Mouse (Mus musculus): ENCODE data around the gene Spats2. TPM values are rescaled to one million over a fixed set of nuclear protein-coding genes. Genes with fewer than 3 reads are reported as not detected.

Gene Spats2
- total RNA-seq, 2 experiments from 2014 or later: 7.7 to 7.9 TPM

DNA sequence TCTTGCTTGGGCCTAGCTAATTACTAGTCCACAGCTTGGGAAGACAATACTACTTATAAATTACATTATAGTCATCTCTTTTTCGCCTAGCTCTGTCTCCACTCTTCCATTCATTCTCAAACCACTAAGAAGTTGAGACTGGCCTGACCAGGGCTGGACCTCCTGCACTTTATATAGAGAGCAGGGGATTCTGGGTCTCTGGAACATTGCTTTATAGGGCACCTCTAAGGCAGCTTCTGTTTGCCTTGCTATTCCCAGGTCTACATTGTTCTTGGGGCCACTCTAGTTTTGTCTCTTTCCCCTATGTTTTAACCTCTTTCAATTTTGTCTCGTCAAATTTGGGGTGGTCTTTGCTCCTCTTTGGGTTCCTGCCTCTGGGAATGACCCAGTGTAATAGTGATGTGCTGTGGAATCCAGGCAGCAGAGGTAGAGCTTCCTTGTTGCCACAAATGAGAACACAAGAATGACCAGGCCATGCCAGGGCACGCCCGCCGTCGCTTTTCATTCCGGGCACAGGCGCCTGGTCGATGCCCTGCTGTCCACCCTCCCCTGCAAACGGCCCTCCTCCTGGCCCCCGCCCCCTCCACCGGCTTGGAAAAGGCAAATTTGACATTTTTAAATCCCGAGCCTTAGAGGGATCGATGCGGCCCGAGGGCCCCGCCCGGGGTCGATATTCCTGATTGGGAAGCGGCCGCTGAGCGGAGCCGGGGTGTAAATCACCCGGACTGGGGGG lies 29.5 kb upstream of the Spats2 start:
- intact Hi-C loops (cut with DNase I): no loop called here
- no peak for DNase-seq (ENCODE audit: low spot score)

DNA sequence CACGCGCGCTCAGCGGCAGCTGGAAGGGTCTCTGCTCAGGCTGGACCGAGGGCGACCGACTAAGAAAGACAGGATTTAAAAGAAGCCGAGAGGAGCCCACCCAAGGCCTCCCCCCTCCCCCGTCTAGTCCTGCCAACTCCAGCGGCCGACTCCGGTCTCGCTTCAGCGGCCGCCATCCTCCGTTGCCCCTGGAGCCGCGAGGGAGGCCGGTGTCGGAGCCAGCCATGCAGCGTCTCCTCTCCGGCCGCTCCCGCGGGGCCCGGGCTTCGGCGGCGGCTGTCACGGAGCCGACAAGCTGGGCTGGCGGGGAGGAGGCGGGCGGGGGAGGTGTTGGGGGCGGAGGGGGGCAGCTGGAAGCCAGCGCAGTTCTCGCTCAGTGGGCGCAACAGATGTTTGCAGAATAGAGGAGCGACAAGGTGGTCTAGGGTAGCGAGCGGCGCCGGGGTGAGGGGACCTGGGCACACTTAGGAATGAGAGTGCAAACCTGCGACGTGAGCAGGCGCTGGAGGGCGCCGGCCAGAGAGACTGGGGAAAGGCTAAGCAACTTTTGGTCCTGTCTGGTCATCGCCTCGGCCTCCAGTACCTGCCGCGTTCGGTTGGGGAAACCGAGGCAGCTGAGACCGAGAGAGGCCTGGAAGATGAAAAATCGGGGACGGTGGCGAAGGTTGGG lies 28.8 kb upstream of the Spats2 start:
- intact Hi-C loops (cut with DNase I): no loop called here
- DNase-seq (ENCODE audit: low spot score): no peak

DNA sequence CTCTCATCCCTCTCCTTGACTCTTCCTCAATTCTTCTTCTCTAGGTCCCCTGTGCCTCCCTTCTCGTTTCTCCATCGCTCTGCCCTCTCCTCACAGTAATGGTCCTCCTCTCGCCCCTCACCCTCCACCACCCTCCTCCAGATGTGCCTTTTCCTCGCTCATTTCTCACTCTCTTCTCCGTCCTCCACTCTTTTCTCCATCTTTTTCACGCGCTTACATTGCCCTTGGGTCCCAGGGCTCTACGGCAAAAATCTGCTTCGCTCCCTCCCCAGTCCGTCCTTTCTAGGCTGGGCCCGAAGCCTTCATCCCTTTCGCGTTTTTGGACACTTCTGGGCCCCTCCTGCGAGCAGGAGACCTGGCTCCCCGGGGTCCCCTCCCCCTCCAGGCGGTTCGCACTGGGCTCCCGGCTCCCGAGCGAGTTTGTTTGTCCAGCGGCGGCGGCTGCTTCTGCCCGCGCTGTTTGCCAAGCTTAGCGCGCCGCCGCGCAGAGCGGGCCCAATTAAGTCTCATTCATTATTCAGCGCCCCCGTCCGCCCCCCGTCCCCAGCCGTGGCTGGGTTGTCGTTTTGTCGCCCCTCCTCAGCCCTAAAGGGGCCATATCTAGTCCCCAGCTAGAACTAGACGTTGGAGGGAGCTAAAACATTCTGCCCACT lies 27.8 kb upstream of the Spats2 start:
- intact Hi-C loops (cut with DNase I): no loop called here
- no peak for DNase-seq (ENCODE audit: low spot score)

DNA sequence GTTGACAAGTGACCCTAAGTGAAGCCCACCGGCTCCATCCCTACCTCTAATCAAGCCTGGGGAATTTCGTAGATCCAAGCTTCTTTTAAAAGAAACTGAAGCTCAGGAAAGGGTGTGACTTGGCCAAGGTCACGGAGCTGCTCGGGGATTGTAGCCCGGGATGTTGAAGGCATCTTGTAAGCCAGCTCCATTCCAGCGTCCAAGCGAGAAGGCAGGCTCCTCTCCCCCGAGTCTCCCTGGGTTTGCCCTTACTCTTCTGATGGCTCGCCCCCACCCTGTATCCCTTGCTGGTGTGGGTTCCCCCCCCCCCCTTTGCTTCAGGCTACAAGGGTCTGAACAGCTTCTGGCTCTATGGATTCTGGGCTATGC lies 27.2 kb upstream of the Spats2 start:
- no peak for DNase-seq (ENCODE audit: low spot score)
- intact Hi-C loops (cut with DNase I): no loop called here

DNA sequence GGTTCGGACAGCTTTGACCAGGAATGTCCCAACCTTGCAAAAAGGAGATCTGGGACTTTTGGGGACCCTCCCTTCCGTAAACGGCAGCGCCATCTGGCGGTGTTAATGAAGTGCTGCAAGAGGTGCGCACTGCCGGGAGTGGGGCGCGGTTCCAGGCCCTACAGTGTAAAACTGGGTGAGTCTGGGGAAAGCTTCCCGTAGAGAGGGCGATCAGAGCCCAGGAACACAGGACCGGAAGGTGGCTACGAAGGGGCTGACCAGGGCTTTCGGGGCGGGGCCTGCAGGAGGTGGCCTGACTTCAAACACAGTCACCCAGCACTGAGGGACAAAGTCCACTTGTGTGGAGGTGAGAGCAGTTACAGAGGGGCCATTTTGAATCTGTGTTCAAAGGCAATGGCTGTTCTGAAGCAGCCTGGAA lies 26.6 kb upstream of the Spats2 start:
- intact Hi-C loops (cut with DNase I): no loop called here
- no peak for DNase-seq (ENCODE audit: low spot score)

DNA sequence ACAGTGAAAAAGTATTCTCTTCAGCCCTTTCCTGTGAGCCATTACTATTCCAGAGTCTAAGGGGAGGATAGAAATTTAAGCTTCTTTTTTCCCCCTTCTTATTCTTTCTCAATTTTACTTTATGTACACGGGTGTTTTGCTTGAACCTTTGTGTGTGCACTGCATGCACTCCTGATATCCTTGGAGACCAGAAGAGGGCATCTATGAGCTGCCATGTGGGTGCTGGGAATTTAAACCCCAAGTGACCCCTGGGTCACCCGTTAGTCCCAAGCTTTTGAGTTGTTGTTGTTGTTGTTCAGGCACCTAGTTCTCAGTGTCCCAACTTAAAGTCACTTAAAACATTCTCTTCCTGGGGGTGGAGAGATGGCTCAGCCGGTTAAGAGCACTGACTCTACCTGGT lies 25.7 kb upstream of the Spats2 start:
- intact Hi-C loops (cut with DNase I): no loop called here
- DNase-seq (ENCODE audit: low spot score): no peak

DNA sequence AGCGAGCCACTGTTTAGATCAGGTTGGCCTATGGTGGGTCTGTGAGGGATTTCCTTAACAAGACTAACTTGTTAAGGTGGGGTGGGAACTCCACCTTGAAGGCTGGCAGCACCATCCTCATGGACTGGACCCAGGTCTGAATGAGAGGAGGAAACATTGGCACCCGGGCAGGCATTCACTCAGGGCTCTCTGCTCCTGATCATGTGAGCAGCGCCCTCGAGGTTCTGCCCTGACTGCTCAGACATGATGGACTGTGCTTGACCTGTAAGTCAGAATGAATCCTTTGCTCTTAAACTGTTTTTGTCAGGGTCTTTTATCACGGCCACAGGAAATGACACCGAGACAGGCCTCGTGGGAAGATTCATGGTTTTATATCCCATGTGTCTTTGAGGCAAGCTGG lies 20.5 kb upstream of the Spats2 start:
- intact Hi-C loops (cut with DNase I): no loop called here
- no peak for DNase-seq (ENCODE audit: low spot score)

DNA sequence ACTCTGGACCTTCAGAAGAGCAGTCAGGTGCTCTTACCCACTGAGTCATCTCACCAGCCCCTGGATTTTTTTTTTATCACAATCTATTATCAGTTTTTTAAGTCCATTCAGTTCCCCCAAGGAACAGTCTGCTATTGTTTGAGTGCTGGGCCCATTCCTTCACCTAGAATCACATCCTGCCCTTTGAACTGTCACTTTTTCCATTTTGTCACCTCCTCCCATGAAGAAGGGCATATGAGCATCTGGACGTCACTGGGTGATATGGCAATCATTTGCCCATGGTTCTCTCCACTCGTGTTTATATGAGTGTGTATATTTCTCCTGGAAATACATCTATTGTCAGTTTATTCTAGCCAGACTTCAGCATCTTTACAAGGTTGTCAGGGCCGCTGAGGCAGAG lies 17.9 kb upstream of the Spats2 start:
- DNase-seq (ENCODE audit: low spot score): no peak
- intact Hi-C loops (cut with DNase I): no loop called here

DNA sequence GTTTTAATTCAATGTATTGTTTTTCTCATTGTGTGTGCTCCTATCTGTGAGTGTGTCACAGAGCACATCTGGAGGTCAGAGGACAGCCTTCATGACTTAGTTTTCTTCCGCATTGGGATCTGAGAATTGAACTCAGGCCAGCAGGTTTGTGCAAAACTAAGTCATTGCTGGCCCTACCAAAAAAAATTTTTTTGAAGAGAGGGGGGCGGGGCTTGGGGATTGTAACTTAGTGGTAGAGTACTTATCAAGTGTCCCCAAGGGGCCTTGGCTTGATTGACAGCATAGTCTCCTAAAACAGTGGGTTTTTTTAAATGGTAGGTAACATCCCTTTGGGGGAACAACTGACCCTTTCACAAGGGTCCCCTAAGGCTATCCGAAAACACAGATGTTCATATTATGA lies 14.6 kb upstream of the Spats2 start:
- DNase-seq (ENCODE audit: low spot score): no peak
- intact Hi-C loops (cut with DNase I): no loop called here

DNA sequence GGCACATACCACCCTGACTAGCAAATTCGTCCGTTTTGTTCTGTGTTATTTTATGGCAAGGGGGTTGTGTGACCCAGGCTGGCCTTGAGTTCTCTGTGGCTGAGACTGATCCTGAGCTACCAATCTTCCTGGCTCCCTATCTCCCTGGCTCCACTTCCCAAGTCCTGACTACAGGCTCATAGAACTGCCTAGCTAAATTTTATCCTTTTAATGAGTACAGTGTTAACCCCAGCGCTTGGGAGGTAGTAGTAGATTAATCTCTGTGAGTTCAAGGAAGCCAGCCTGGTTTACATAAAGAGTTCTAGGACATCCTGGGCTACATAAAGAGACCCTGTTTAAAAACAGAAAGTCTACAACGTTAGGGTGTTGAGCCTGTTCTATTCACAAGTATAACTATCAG lies 13.9 kb upstream of the Spats2 start:
- intact Hi-C loops (cut with DNase I): no loop called here
- DNase-seq (ENCODE audit: low spot score): no peak

DNA sequence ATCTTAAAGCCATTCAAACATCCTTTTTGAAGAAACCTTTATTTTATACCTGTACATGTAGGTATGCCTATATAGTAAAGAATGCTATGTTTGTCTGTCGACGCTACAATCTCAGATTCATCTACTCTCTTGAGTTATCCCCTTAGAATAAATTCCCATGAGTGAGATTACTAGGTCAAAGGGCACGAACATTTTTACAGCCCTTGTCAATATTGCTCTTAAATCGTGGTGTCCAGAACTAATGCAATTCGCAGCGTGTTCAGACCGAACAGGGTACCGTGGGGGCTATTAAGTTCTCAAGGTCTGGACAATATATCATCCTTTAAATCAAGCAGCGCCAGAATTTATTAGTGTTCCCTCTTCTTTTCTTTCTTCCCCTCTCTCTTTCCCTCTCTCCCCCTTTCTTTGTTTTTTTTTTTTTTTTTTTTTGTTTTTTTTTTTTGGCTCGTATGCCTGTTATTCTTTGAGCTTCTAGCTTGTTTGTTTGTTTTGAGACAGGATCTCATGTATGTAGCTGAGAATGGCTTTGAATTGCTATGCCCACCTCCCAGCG lies 12.8 kb upstream of the Spats2 start:
- intact Hi-C loops (cut with DNase I): no loop called here
- DNase-seq (ENCODE audit: low spot score): no peak

DNA sequence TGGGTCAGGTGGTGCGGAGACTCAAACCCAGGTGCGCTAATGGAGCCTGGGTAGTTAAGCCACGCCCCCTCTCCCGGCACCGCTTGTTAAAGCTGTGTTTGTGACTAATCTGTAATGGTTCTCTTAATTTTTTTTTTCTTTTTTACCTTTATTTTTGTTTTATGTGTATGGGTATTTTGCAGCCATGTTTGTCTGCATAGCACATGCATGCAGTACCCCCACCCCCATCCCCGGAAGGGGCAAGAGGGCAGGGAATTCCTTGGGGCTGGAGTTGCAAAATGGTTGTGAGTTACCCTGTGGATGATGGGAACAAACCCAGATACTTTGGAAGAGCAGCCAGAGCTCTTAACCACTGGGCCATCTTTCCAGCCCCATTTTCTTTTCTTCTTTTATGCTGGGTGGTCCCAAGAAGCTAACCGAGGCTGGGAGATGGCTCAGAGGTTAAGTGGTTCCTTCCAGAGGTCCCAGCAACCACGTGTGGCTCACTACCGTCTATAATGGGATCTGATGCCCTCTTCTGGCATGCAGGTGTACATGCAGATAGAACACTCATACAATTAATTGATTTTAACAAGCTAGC lies 12.2 kb upstream of the Spats2 start:
- no peak for DNase-seq (ENCODE audit: low spot score)
- intact Hi-C loops (cut with DNase I): no loop called here

DNA sequence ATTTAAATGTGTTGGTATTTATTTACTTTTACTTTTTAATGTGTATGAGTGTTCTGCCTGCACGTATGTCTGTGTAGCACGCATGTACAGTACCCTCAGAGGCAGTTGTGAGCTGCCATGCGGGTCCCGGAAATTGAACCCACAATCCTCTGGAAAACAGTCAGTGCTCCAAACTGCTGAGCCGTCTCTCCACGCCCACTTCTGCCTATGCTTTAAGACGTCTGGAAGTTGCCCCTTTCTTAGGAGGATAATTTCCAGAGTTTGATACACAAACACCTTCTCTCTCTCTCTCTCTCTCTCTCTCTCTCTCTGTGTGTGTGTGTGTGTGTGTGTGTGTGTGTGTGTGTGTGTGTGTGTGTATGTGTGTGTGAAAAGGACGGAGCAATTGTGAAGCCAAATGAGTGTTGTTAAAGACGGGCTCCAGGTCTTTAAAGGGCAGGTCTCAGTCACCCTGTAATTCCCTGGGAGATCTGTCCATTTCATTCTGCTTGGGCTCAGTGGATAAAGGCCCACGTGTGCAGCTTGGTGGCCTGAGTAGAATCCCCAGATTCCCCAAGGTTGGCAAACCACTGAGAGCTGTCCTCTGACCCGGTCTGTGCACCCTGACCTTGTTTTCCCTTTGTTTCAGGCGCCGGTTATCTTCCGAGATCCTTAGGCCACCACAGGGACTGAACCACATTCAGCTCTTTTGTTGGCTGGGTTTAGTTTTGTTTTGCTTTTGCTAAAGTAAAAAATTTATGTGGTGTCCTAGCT lies 11.2 kb upstream of the Spats2 start:
- intact Hi-C loops (cut with DNase I): no loop called here

DNA sequence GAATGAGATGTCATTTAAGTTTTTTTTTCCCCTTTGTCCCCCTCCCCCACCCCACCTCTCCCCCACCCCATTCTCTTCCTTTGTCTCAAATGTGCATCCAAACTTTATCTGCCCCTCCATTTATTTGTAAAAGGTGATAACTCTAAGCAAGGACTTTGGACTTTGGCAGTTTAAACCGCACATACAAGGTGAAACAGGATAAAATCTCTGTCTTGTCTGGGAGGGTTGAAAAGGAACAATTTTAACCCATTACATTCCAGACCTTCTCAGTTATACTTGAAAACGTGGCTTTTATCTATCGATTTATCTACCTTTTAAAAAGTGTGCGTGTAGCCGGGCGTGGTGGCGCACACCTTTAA lies 10.7 kb upstream of the Spats2 start:
- intact Hi-C loops (cut with DNase I): no loop called here
- DNase-seq (ENCODE audit: low spot score): no peak

More for the DNA sequence above, 11.2 kb upstream of the Spats2 start:
- no peak for DNase-seq (ENCODE audit: low spot score)

DNA sequence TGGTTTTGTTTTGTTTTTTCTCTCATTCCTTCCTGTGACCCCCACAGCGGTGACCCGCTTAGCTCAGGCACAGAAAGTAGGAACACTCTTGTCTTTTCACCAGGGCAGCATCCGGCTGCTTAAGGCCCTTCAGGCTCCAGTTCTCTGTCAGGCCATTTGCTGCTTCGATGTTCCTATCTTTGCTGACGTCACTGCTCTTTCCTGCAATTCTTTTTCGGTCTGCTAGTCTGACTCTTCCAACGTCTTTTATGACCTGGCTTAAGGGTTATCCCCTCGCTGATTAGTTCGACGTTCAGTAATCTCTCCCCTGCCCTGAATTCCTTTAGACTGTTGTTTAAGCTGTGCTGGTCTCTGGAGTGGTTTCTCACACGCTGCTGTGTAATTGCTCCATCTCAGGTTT lies 9.2 kb upstream of the Spats2 start:
- no peak for DNase-seq (ENCODE audit: low spot score)
- intact Hi-C loops (cut with DNase I): no loop called here

DNA sequence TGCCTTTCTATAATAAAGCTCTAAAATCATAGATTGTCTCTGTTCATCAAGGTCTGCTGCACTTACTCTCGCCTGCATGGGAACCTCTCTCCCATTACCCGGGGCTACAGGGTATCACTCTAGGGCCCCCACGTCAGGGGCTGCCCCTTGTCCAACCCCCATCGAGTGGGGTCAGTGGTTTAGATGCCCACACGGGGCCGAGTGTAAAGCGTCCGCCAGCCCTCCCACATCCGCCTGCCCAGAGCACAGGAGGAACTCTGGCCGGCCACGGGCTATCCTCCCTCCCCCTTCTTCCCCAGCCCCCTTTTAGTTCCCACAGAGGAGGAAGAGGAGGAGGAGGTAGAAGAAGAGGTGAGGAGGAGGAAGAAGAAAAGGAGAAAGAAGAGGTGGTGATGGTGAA lies 4.9 kb upstream of the Spats2 start:
- intact Hi-C loops (cut with DNase I): loop anchor here (10.0 kb wide), 1 partner anchor 456 kb away; the partner anchor contains the start of gene Ddx23
- DNase-seq (ENCODE audit: low spot score): no peak

DNA sequence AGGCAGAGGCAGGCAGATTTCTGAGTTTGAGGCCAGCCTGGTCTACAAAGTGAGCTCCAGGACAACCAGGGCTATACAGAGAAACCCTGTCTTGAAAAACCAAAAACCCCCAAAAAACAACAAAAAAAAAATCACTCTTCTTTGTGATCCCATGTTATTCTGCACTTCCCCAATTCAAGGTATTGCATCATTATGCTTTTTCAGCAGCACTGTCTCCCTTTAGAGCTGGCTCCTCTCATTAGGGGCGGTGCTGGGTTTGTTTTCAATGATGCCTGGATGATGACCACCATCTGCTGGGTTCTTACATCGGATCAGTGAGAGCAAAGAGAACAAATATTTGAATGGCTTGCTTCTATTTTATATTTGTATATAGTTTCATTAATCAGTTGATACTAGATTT lies 3.1 kb upstream of the Spats2 start:
- no peak for DNase-seq (ENCODE audit: low spot score)
- intact Hi-C loops (cut with DNase I): loop anchor here (10.0 kb wide), 1 partner anchor 458 kb away; the partner anchor contains the start of gene Ddx23

DNA sequence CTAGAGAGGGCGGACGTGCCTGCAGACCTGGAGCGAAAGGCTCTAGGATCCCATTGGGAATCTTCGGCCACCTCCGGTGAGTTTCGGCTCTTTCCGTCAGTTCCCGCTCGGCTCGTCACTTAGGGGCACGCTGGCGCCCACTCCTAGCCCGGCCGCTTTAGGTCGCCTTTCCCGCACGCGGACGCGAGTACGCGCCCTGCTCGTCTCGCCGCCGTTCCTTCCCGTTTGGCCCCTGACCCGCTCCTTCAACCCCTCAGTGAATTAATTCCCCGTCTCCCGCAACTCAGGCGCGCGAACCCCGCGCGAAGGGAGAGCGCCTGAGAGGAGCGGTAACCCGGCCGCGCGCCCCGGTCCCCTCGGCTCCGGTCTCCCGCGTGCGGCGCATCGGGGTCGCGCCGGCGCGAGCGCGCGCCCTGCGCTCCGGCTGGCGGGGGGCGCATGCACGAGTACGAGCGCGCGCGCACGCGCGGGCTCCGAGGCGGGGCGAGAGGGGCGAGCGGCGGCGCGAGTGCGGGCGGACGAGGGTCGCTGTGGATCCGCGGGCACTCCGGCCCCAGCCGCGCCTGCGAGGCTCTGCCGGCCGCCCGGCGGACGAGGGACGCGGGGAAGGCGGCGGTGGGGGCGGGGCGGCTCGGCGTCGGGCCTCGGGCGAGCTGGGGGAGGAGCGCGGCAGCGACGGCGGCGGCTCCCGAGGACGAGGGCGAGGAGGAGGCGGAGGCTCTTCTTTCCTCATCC lies 532 bp downstream of the Spats2 start:
- DNase-seq (ENCODE audit: low spot score): peak; percentile 70
- intact Hi-C loops (cut with DNase I): loop anchor here (10.0 kb wide), 1 partner anchor 461 kb away; the partner anchor contains the start of gene Ddx23

DNA sequence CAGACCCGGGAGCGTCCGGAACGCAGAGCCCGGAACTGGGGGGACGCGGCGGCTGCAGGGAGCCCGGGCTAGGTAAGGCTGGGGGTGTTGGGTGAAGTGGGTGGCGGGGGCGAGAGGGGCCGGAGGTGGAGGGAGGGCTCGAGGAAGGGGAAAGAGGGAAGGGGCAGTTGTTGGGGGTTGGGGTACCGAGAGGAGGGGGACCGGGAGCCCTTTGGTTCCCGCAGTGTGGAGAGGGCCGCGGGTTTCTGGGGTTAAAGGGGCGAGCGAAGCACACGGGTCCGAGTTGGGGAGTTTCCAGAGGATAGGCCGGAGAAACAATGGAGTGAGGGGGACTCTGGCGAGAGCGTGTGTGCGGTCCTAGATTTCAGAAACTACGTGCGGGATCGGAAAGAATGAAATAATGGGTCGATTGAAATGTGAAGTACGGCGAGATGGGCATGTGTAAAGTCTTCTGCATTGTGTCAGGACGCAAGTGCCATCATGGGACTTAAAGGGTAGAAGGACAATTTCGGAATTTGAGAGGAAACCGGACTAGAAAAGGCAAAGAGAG lies 1.2 kb downstream of the Spats2 start:
- intact Hi-C loops (cut with DNase I): loop anchor here (10.0 kb wide), 1 partner anchor 462 kb away; the partner anchor contains the start of gene Ddx23
- DNase-seq (ENCODE audit: low spot score): no peak
